Mouse (Mus musculus) cerebellum, adult 2 months (tissue): ENCODE measurements around the gene Snrnp25.

Experiments
- CTCF ChIP-seq: fragments of 200-500 bp; IDR thresholded peaks from 2 replicates; pipeline ENCODE4 v1.5.1; 2011; ENCODE audit warnings: low read depth, mild to moderate bottlenecking, control low read depth, low read length, moderate library complexity, borderline replicate concordance; ENCODE audit not compliant: insufficient read depth
- POLR2A ChIP-seq: fragments of 200-500 bp; IDR thresholded peaks from 2 replicates; pipeline ENCODE4 v1.6.1; 2011; ENCODE audit warnings: low read length, control low read depth, borderline replicate concordance; ENCODE audit not compliant: insufficient read depth

DNA sequence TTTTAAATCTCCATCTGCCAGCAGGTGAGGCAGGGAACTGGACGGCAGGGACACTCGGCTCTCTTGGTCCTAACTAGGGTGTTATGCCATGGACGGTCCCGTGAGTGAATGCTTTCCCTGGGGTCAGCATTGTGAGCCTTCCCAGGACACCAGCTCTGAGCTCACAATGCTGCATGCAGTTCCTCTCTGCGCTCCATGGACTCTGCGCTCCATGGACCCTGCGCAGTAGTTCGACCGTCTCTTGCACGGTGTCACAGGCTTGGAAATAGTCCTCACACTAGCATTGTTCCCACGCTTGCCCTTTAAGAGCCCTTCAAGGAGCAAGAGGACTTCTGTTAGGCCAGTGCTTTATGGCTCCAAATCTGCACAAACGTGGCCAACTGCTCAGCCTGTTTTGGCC lies 16.3 kb upstream of the Snrnp25 start:
- TF ChIP-seq POLR2A = no peak
- no peak for TF ChIP-seq CTCF
